Mouse (Mus musculus) v-Abl transformed pro-B cells (cell line): ENCODE measurements around the gene Ccdc190.

ENCODE experiments used
- in situ Hi-C, 2 experiments: fragments of 400-800 bp; cut with MboI; formaldehyde crosslinking; loops; one replicate each; pipeline ENCODE4 v1.15.1; 2025; ENCODE audit not compliant: unreplicated experiment in 2 of 2

Ccdc190 gene

DNA sequence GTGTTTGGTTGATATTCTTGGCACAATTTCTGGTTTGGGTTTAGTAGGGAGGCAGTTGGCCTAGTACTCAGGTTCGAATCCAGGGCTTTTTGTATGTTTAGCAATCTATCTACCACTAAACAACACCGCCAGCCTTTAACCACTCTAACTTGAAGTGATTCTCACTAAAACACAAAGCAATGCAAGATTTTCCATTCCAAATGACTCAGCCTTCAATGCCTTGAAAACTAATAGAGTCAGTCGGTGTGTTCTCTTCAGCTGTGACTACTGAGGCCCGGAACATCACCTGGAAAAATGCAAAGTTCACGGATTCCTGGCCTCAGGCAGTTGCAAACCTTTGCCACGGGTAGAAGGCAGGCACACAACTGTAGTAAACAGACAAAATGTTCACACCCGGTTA, 3.2 kb downstream of the Ccdc190 start:
- in situ Hi-C loops, result loop anchor here (10.0 to 25.0 kb wide), 2 partner anchors 397 to 1719 kb away; partner anchors contain the start of gene Nuf2 (in 1 of the 2)

DNA sequence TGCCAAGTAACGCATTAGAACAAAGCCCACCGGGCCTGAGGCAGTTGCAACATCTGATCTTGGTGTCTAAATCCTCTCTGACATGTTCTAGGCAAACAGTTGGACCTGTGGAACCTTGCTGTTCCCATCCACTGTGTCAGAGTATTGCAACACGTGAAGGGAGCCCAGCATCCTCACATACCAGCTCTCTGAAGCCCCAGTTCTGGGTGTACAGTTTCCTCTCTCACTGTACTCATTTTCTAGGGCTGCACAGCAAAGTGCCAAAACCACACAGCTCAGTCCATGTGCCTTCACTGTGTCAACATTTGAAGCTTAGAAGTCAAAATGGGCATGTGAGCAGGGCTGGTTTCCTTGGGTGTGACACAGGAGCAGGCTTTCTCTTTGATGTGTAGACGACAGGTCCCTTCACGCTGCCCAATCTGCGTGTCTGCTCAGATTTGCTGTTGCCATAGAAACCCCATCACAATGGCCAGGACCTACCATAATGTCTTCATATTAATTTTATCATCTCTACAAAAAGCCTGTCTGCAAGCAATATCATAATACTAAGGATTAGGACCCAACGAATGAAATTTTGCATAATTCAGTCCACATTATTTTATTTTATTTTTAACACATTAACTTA, 3.8 kb downstream of the Ccdc190 start:
- in situ Hi-C loops, result loop anchor here (10.0 to 25.0 kb wide), 2 partner anchors 397 to 1720 kb away; partner anchors contain the start of gene Nuf2 (in 1 of the 2)

DNA sequence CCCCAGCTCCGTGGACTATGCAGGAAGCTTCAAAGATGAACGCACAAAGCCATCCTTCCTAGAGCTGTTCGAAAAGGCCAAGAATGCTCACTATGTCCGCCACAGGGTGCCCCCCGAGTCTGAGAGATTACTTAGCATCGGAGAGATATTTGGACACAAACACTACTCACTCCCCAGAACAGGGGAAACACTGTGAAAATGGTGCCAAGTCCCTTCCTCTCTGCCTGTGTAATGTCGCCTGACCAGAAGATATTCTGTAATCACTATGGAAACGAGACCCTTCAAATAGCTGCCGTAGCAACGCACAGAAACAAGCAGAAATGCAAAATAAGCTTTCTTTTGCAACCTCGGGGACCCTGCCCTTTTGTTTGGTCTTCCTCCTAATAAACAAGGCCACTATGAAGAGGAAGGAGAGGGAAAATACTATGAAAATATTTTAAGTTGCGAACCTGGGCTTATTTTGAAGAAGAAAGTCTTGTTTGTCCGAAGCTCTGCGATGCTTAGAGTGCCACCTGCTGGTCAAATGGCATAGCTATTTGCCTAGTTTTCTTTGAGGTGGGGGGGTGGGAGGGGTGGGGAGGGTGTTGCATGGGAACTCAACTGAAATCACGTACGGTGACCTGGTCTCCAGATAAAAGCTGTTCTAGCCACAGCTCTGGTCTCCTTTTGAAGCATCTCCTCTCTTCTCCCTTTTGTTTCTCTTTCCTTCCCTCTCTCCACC, 5.7 kb downstream of the Ccdc190 start:
- in situ Hi-C loops, result loop anchor here (10.0 to 25.0 kb wide), 2 partner anchors 399 to 1722 kb away; partner anchors contain the start of gene Nuf2 (in 1 of the 2)

DNA sequence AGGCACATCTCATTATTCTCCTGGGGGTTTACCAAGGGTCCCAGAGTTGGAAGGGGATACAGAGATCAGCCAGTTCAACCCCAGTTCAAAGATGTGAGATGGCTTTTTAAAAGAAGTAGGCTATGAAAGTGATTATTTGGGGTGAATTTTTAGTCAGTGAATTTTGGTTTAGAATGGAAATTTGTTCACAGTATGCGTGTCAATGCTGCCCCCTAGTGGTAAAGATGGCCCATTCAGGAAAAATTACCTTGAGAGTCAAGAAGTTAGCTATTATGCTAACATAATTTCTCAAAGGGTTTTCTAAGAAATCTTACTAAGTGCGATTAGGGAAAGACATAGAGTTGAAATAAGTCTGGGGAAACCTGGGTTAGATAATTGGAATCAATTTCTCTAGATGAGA, 10.9 kb downstream of the Ccdc190 start:
- in situ Hi-C loops, result loop anchor here (5.0 to 25.0 kb wide), 4 partner anchors 103 to 1727 kb away; partner anchors contain the start of gene Nuf2 (in 2 of the 2)

DNA sequence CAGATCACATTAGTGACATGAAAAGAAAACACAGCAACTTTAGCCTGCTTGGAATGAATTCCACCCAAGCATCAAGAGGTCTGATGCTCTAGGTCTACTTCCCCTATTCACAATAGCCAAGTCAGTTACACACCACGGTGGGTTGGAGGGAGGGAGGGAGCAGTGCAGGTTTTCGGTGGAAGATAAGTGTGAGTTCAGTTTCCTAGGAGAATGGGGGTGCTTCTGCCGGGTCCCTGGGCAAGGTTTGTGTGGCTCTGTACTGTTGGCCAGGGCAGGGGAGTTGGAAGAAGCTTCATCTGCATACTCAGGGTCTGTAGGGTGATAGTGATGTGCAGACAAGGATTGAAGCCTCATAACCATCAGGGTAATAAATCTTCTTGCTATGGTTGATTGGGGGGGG, 17.6 kb downstream of the Ccdc190 start:
- in situ Hi-C loops, result loop anchor here (25.0 kb wide), 1 partner anchor 1734 kb away; no protein-coding TSS in a partner anchor

DNA sequence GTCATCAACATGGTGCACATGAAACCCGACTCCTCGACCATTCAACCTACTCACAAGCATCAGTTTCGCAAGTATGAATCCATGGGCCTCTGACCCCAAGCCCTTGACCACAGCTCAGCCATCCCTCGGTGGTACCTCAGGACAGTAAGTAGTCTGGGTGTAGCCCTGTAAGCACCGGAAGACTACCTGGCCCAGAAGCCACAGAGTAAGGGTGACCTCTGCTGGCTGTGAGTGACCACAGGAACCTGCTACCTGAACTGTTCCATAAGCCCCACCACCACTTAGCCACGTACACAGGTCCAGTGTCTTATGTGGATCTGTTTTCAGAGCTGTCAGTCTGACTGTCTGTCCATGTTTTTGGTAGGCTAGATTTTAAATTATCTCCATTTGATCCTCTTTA, 19.2 kb downstream of the Ccdc190 start:
- in situ Hi-C loops, result loop anchor here (25.0 kb wide), 1 partner anchor 1735 kb away; no protein-coding TSS in a partner anchor

DNA sequence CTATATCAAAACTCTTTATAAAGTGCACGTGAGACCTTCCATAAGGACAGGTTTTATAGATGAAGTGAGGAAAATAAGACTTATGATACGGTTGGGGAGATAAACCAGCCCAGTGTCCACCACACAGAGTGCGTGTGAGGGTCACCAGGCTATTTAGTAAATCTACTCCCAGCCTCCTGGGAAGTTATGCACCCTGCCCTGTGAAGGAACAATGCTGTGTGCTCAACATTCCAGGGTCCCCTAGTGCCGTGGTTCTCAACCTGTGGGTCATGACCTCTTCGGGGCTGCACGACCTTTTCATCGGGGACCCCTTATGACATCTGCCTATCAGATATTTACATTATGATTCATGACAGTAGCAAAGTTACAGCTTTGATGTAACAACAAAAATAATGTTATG, 19.8 kb downstream of the Ccdc190 start:
- in situ Hi-C loops, result loop anchor here (25.0 kb wide), 1 partner anchor 1736 kb away; no protein-coding TSS in a partner anchor

DNA sequence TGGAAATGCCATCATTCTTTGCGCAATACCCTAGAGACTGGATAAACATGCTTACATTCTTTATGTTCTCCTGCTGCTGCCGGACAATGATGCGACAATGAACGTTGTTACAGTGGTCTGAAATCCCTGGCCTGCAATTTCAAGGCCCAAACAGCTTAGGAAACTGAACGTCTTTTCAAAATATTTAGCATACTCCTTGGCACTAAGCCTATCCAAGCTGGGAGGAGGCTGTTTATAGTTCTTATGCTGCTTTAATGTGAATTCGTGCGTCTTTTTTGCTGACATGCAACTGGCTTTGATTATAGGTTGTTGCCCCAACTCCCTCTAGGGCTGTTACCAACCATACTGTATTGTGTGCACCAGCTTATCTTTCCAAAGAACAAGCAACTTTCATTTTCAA, 20.4 kb downstream of the Ccdc190 start:
- in situ Hi-C loops, result loop anchor here (25.0 kb wide), 1 partner anchor 1737 kb away; no protein-coding TSS in a partner anchor

DNA sequence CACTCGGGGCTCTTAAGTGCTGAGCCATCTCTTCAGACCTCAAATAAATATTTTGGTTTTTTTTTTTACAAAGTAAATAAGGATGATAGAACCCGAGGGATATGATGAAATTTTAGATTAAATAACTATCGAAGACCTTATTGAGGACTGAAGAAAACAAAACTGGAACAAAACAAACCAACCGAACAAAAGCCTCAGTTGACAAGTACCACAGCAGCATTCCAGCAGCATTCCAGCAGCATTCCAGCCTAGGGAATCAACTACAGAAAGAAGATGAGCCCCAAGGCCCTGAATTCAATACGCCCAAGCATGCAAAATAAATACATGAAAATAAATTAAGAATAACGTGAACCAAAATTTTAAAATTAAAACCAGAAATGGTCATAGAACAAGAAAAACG, 21.5 kb downstream of the Ccdc190 start:
- in situ Hi-C loops, result loop anchor here (5.0 to 25.0 kb wide), 4 partner anchors 187 to 1738 kb away; no protein-coding TSS in a partner anchor

DNA sequence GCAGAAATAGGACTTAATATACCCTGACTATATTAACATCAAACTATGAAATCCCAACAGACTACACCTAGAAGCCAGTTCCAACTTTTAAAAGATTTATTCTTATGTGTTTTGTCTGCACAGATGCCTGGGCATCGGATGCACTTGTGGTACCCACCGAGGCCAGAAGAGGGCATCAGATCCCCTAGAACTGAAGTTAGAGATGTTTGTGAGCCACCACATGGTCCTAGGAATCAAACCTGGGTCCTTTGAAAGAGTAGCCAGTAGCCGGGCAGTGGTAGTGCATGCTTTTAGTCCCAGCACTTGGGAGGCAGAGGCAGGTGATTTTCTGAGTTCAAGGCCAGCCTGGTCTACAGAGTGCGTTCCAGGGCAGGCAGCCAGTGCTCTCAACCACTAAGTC, 22.2 kb downstream of the Ccdc190 start:
- in situ Hi-C loops, result loop anchor here (5.0 to 25.0 kb wide), 3 partner anchors 187 to 887 kb away; no protein-coding TSS in a partner anchor

DNA sequence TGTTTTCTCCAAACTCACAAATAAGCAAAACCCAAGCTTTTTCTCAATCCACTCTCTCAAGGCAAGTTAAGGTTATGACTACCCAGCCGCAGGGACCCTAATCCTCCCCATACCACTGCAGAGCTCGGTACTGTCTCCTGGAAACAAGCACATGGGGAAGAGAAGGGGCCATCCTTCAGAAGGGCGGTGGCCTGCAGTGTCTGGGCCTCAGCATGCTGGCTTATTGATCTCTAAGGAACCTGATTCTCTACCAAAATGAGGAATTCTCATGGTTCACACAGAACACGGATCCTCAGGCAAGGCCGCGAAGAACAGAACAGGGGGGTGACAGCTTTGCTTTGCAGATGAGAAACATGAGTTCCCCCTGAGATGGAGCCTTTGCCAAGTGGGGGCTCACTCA, 23.1 kb downstream of the Ccdc190 start:
- in situ Hi-C loops, result loop anchor here (5.0 to 25.0 kb wide), 3 partner anchors 186 to 886 kb away; no protein-coding TSS in a partner anchor

DNA sequence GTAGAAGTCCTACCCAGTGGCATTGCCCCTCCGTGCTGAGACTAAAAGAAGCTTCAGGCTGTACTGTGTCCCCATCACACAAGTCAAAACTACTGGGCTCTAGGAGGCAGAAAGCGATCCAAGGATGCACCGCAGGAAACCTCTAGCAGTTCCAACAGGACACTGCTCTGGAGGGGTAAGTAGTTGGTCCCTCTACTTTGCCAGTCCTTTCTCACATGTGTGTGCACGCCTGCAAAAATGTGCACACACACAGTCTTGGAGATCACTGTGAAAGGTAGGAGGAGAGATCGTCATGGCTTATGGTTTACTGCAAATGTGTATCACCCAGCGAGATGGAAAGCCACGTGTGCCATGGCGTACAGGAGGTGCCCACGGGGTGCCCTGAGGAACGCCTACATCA, 24.2 kb downstream of the Ccdc190 start:
- in situ Hi-C loops, result loop anchor here (5.0 to 25.0 kb wide), 3 partner anchors 185 to 885 kb away; no protein-coding TSS in a partner anchor

DNA sequence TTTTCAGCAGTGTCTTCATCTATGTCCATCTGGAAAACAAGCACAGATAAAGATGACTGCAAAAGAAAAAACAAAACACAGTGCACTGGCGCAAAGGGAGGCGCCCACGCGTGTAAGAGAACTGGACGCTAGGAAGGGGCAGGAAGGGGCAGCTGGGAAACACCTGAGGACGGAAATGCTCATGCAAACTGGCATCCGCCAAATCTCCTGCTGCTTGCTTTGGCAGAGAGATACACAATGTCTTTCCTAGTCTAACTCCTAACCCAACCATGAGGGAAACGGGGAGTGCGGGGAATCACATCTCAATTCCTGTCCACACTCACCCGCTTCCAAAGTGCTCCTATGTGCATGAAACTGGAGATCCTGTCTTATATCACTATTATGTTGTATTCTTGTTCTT, 24.7 kb downstream of the Ccdc190 start:
- in situ Hi-C loops, result loop anchor here (5.0 to 25.0 kb wide), 3 partner anchors 184 to 884 kb away; no protein-coding TSS in a partner anchor

DNA sequence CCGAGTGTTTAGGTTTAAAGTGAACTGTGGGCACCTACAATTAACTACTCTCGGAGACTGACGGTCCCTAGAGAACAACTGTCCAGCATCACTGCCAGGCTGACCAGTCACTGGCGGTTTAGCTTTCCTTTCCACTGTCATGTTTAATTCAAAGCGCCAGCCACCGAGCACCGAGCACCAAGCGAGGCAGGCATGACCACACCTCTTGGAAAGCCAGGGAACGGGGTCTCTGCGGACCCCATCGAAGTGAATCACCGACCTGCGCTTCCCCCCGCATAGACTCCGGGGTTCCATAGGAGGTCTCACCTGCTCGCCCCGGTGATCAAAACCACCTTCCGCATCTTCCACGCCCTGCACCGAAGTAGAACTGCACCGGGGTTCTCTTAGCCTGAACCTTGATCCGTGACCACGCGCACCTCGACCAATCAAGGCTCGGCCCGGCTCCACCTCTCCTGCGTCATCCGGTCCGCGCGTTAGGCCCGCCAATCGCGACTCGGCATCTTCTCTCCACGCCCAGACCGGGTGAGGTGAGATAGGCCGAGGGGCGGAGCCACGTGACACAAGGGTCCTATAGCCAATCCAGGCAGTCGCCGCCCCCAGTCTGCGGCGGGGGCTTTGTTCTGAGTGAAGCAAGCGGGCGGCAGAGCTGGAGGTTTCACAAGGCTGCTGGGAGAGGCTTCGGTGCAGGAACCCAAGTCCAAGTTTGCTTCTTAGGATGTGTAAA, 40.5 kb downstream of the Ccdc190 start, which contains the start of gene Hsd17b7:
TSS of gene Hsd17b7 (minus strand) at position 450 of the 724 bp plus-strand sequence.
- in situ Hi-C loops, result loop anchor here (25.0 kb wide), 2 partner anchors 643 to 868 kb away; no protein-coding TSS in a partner anchor

DNA sequence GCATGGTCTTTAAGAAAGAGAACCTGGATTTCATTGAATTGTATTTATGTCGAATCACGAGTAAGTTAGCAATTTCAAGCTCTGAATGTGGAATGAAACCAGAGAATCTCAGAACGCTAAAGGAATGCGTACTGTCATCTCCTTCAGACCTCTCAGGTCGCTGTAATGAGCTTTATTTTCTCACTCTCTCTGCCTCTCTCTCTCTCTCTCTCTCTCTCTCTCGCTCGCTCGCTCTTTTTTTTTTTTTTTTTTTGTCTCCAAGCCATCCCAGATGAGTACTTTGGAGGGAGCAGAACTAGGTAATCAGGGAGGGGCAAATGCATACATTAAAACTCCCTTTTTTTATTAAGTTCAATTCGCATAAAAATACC, 41.1 kb downstream of the Ccdc190 start:
- in situ Hi-C loops, result loop anchor here (25.0 kb wide), 2 partner anchors 643 to 868 kb away; no protein-coding TSS in a partner anchor

DNA sequence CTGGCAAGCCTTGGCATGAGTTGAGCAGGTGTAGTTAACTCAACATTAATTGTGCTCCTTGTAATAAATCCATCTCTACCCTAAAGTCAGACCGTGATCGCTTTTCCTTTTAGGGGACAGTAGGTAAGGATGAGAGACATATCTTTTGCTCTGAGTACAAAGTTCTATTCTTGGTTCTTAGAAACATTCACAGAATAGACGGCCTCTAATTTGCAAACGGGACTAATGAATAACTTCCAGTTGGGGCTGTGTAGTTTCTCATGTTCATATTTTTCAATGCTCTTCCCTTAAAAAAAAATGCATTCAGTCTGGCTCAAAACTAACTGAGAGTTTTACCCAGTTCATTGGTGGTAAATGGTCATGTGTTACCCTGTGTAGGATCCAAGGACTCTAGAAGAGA, 42.5 kb downstream of the Ccdc190 start:
- in situ Hi-C loops, result loop anchor here (10.0 to 25.0 kb wide), 3 partner anchors 204 to 866 kb away; partner anchors contain the start of gene Uap1 (in 1 of the 2)

DNA sequence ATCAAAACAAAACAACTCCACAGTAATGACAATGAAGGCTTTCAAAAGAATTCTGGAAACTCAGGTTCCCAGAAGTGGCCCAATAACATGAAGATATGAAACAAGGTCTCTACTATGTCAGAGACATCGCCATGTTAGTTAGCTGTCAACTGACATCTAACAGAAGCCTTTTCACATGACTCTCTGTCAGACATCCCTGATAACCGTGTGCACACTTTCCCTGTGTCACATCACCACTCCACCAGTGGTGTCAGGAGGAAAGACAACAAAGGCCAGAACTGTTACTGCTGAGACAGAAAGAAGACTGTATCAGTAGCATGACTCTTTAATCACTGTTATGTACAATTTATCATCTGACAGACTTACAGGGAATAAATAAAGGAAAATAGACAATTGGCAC, 43.5 kb downstream of the Ccdc190 start:
- in situ Hi-C loops, result loop anchor here (10.0 to 25.0 kb wide), 3 partner anchors 203 to 865 kb away; partner anchors contain the start of gene Uap1 (in 1 of the 2)

DNA sequence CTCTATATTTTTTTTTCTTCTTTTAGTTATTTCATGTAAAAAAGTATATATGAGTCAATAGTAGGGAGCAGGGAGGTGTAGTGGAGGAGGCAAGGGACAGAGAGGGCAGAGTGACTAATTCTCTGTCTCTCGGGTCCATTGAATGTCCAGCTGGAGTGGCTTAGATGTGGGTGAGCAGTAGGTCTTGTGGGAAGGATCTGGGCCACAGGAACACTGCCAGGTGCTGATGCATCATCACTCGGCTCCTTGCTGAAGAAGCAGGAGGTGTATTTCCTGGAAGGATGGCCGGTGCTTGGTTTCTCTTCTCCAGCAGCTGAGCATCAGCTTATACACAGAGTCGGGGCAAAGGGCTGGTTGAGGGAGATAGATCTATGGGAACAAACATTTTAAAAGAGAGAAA, 49.2 kb downstream of the Ccdc190 start:
- in situ Hi-C loops, result loop anchor here in 1 of 2 experiments (10.0 kb wide), 1 partner anchor 197 kb away; the partner anchor contains the start of gene Uap1
